Mouse (Mus musculus) liver, embryonic 14.5 days (tissue): ENCODE results near the gene Lbhd1.

Source experiments
- CTCF ChIP-seq: IDR thresholded peaks from 2 replicates; pipeline ENCODE4 v1.5.1; 2016; ENCODE audit warnings: antibody characterized with exemption, low read depth, control low read depth
- EP300 ChIP-seq: IDR thresholded peaks from 2 replicates; pipeline ENCODE4 v1.6.1; 2016; ENCODE audit warnings: antibody characterized with exemption, low read depth

DNA sequence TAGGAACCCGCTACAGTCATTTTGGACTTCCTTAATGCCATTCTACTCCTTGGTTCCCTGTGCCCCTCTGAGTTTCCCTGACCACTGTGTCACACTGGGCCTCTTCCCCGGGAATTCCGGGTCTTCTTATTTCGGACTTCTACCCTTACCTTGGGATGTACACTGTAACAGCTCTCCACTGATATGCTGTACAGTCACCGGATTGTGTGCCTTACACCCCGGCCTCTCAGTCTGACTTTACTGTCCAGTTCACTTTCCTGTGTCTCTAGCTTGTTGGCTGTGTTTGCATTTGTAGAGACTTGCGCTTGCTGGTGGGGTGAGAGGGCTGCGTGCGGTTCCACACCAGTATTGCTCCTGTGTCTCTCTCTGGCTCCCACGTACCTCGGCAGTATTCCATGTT is 46.6 kb downstream of the Lbhd1 start:
- no peak for TF ChIP-seq CTCF
- no peak for TF ChIP-seq EP300
